Mouse (Mus musculus) spleen, adult 2 months (tissue): ENCODE results near the gene Tex9.

Experiments
- CTCF ChIP-seq: fragments of 200-500 bp; IDR thresholded peaks from 2 replicates; pipeline ENCODE4 v1.5.1; 2011; ENCODE audit warnings: mild to moderate bottlenecking, inconsistent platforms; ENCODE audit not compliant: insufficient read depth, insufficient read length, insufficient replicate concordance; ENCODE audit errors: extremely low read depth
- POLR2A ChIP-seq: fragments of 200-500 bp; IDR thresholded peaks from 2 replicates; pipeline ENCODE4 v1.6.1; 2011; ENCODE audit warnings: low read depth, low read length, inconsistent platforms

GRCm38 (mm10) chr9:72531996-72532380 lies 40.0 kb upstream of the Tex9 start, which contains the start of gene Rfx7:
- TF ChIP-seq POLR2A (peak; percentile 25; the same call in 1 of the 2 replicates), CTCF (no peak)
